Mouse (Mus musculus) heart, embryonic 15.5 days (tissue): ENCODE measurements around the gene Susd6. TPM values are rescaled to one million over a fixed set of nuclear protein-coding genes. Genes with fewer than 3 reads are reported as not detected.

Source experiments
- ATAC-seq: fragments of 200-750 bp; cut with Nextera tagmentation; replicated peaks from 2 replicates; pipeline ENCODE4 v1.8.0; 2017; ENCODE audit warnings: low read depth, moderate TSS enrichment; ENCODE audit not compliant: insufficient number of reproducible peaks, insufficient read depth, low FRiP score
- H3K27ac ChIP-seq: fragments of 300-500 bp; sonication (generic); 2 replicates; pipeline ENCODE4 v1.5.1; 2015; ENCODE audit warnings: mild to moderate bottlenecking, inconsistent platforms
- H3K27me3 ChIP-seq: fragments of 300-500 bp; sonication (generic); 2 replicates; pipeline ENCODE4 v1.6.1; 2015; ENCODE audit warnings: inconsistent platforms
- H3K36me3 ChIP-seq: fragments of 300-500 bp; sonication (generic); 2 replicates; pipeline ENCODE4 v1.6.1; 2015; ENCODE audit warnings: mild to moderate bottlenecking, inconsistent platforms
- H3K4me1 ChIP-seq: fragments of 300-500 bp; sonication (generic); replicated peaks from 2 replicates; pipeline ENCODE4 v1.6.1; 2015; ENCODE audit warnings: inconsistent platforms
- H3K4me2 ChIP-seq: fragments of 300-500 bp; sonication (generic); 2 replicates; pipeline ENCODE4 v1.6.1; 2015; ENCODE audit warnings: inconsistent platforms, mild to moderate bottlenecking, moderate library complexity
- H3K4me3 ChIP-seq: fragments of 300-500 bp; sonication (generic); 2 replicates; pipeline ENCODE4 v1.5.1; 2015; ENCODE audit warnings: mild to moderate bottlenecking, inconsistent platforms
- H3K9ac ChIP-seq: fragments of 300-500 bp; sonication (generic); 2 replicates; pipeline ENCODE4 v1.6.1; 2015; ENCODE audit warnings: mild to moderate bottlenecking, inconsistent platforms
- H3K9me3 ChIP-seq: fragments of 300-500 bp; sonication (generic); replicated peaks from 2 replicates; pipeline ENCODE4 v1.6.1; 2016; ENCODE audit warnings: inconsistent platforms
- WGBS: fragments of 180-500 bp; shearing (Covaris S2); methylation state at CpG from one replicate; pipeline ENCODE4 v1.1.7; 2015; ENCODE audit warnings: mixed read lengths; 5-methylcytosine and 5-hydroxymethylcytosine counted together
- polyA plus RNA-seq: library from polyadenylated mRNA; unstranded; fragments of >200 nt; fragmentation: Nextera tagmentation; extraction: Ambion mirVana; gene quantifications from 2 replicates; pipeline ENCODE4 v1.2.1, GENCODE M21; 2015

Gene Susd6
- polyA plus RNA-seq, 1 experiment from 2014 or later = 16.4 TPM

GRCm38 (mm10) chr12:80858307-80858706 is 68.0 kb downstream of the Susd6 start:
- H3K27me3 ChIP-seq = no peaks in the 10 kb centered on the region
- H3K27ac ChIP-seq = no peak overlapping the region; the same call in 1 of the 2 replicates
- no peaks in the 10 kb centered on the region for H3K36me3 ChIP-seq
- no peak overlapping the region for H3K9ac ChIP-seq
- WGBS = 71% methylated on average over 2 of the region's 2 CpGs
- H3K4me2 ChIP-seq = no peak overlapping the region
- H3K4me3 ChIP-seq = no peak overlapping the region
- no peaks in the 10 kb centered on the region for H3K9me3 ChIP-seq
- ATAC-seq = no peak
- peaks cover 46% of the 10 kb centered on the region for H3K4me1 ChIP-seq

- H3K4me1 ChIP-seq = peaks cover 32% of the 10 kb centered on the region
- H3K9me3 ChIP-seq = no peaks in the 10 kb centered on the region
- H3K27ac ChIP-seq = peak overlapping the region; percentile 64
- no peaks in the 10 kb centered on the region for H3K27me3 ChIP-seq
- no peak overlapping the region for H3K9ac ChIP-seq
- no peak overlapping the region for H3K4me2 ChIP-seq
- 4% methylated on average over 1 of the region's 1 CpGs for WGBS
- no peak for ATAC-seq
- H3K4me3 ChIP-seq = no peak overlapping the region
- no peaks in the 10 kb centered on the region for H3K36me3 ChIP-seq
Measured at GRCm38 (mm10) chr12:80861916-80862315, 71.6 kb downstream of the Susd6 start.

GRCm38 (mm10) chr12:80863370-80863769 is 73.1 kb downstream of the Susd6 start:
- peaks cover 35% of the 10 kb centered on the region for H3K4me1 ChIP-seq
- H3K36me3 ChIP-seq = no peaks in the 10 kb centered on the region
- 0 out of 2 replicates have a peak, but pooled peaks have one; percentile 60 for ATAC-seq
- no peaks in the 10 kb centered on the region for H3K9me3 ChIP-seq
- 0 out of 2 replicates have a peak overlapping the region, but pooled peaks have one; percentile 23 for H3K27ac ChIP-seq
- H3K27me3 ChIP-seq = no peaks in the 10 kb centered on the region
- H3K9ac ChIP-seq = no peak overlapping the region
- H3K4me2 ChIP-seq = no peak overlapping the region
- H3K4me3 ChIP-seq = no peak overlapping the region
- 55% methylated on average over 2 of the region's 2 CpGs for WGBS

- peaks cover 38% of the 10 kb centered on the region for H3K4me1 ChIP-seq
- 89% methylated on average over 4 of the region's 4 CpGs for WGBS
- no peak overlapping the region for H3K4me2 ChIP-seq
- no peak for ATAC-seq
- no peaks in the 10 kb centered on the region for H3K27me3 ChIP-seq
- no peak overlapping the region for H3K9ac ChIP-seq
- H3K4me3 ChIP-seq = no peak overlapping the region
- H3K9me3 ChIP-seq = no peaks in the 10 kb centered on the region
- H3K36me3 ChIP-seq = 0 out of 2 replicates have a peak, but pooled peaks cover 4% of the 10 kb centered on the region
- no peak overlapping the region for H3K27ac ChIP-seq
Measured at GRCm38 (mm10) chr12:80865175-80865574, 74.9 kb downstream of the Susd6 start.

- no peaks in the 10 kb centered on the region for H3K9me3 ChIP-seq
- H3K4me1 ChIP-seq = peaks cover 36% of the 10 kb centered on the region
- 90% methylated on average over 2 of the region's 2 CpGs for WGBS
- no peaks in the 10 kb centered on the region for H3K27me3 ChIP-seq
- H3K27ac ChIP-seq = 0 out of 2 replicates have a peak overlapping the region, but pooled peaks have one; percentile 5
- H3K9ac ChIP-seq = no peak overlapping the region
- ATAC-seq = no peak
- no peak overlapping the region for H3K4me3 ChIP-seq
- H3K36me3 ChIP-seq = peaks cover 6% of the 10 kb centered on the region; the same call in 1 of the 2 replicates
- H3K4me2 ChIP-seq = no peak overlapping the region
Measured at GRCm38 (mm10) chr12:80866023-80866422, 75.7 kb downstream of the Susd6 start.

- no peak for ATAC-seq
- Histone ChIP-seq H3K4me3 (no peak overlapping the region), H3K27ac (no peak overlapping the region), H3K9ac (no peak overlapping the region), H3K4me1 (peaks cover 27% of the 10 kb centered on the region), H3K9me3 (no peaks in the 10 kb centered on the region), H3K4me2 (no peak overlapping the region), H3K27me3 (no peaks in the 10 kb centered on the region), H3K36me3 (peaks cover 6% of the 10 kb centered on the region; the same call in 1 of the 2 replicates)
- 71% methylated on average over 3 of the region's 3 CpGs for WGBS
Measured at GRCm38 (mm10) chr12:80867083-80867482, 76.8 kb downstream of the Susd6 start.

- no peak overlapping the region for H3K4me3 ChIP-seq
- WGBS = 59% methylated on average over 7 of the region's 7 CpGs
- peaks cover 8% of the 10 kb centered on the region; the same call in 1 of the 2 replicates for H3K36me3 ChIP-seq
- no peak overlapping the region for H3K4me2 ChIP-seq
- H3K27me3 ChIP-seq = no peaks in the 10 kb centered on the region
- no peak overlapping the region; the same call in 1 of the 2 replicates for H3K27ac ChIP-seq
- ATAC-seq = no peak
- no peak overlapping the region for H3K9ac ChIP-seq
- peaks cover 16% of the 10 kb centered on the region for H3K4me1 ChIP-seq
- no peaks in the 10 kb centered on the region for H3K9me3 ChIP-seq
Measured at GRCm38 (mm10) chr12:80868401-80868800, 78.1 kb downstream of the Susd6 start.

GRCm38 (mm10) chr12:80877215-80878092 is 87.1 kb downstream of the Susd6 start:
- 83% methylated on average over 7 of the region's 7 CpGs for WGBS
- Histone ChIP-seq H3K36me3 (peaks cover 35% of the 10 kb centered on the region), H3K4me3 (no peak overlapping the region), H3K9me3 (no peaks in the 10 kb centered on the region), H3K27ac (no peak overlapping the region), H3K9ac (no peak overlapping the region), H3K27me3 (no peaks in the 10 kb centered on the region), H3K4me2 (no peak overlapping the region), H3K4me1 (peaks cover 27% of the 10 kb centered on the region)
- ATAC-seq = no peak

GRCm38 (mm10) chr12:80878093-80878430 is 87.8 kb downstream of the Susd6 start:
- Histone ChIP-seq H3K27me3 (no peaks in the 10 kb centered on the region), H3K4me2 (no peak overlapping the region), H3K36me3 (peaks cover 35% of the 10 kb centered on the region), H3K4me3 (no peak overlapping the region), H3K4me1 (peaks cover 27% of the 10 kb centered on the region), H3K27ac (no peak overlapping the region; the same call in 1 of the 2 replicates), H3K9ac (no peak overlapping the region), H3K9me3 (no peaks in the 10 kb centered on the region)
- no peak for ATAC-seq
- WGBS = 63% methylated on average over 6 of the region's 6 CpGs

GRCm38 (mm10) chr12:80878653-80879052 is 88.3 kb downstream of the Susd6 start:
- H3K27ac ChIP-seq = no peak overlapping the region
- no peak overlapping the region for H3K4me2 ChIP-seq
- no peaks in the 10 kb centered on the region for H3K9me3 ChIP-seq
- WGBS = 67% methylated on average over 3 of the region's 3 CpGs
- no peaks in the 10 kb centered on the region for H3K27me3 ChIP-seq
- no peak overlapping the region for H3K9ac ChIP-seq
- ATAC-seq = no peak
- H3K4me1 ChIP-seq = peaks cover 28% of the 10 kb centered on the region
- peaks cover 32% of the 10 kb centered on the region for H3K36me3 ChIP-seq
- no peak overlapping the region for H3K4me3 ChIP-seq

- no peak for ATAC-seq
- Histone ChIP-seq H3K9me3 (no peaks in the 10 kb centered on the region), H3K27me3 (no peaks in the 10 kb centered on the region), H3K9ac (no peak overlapping the region), H3K4me2 (no peak overlapping the region), H3K4me1 (peaks cover 32% of the 10 kb centered on the region), H3K36me3 (peaks cover 26% of the 10 kb centered on the region), H3K4me3 (no peak overlapping the region), H3K27ac (0 out of 2 replicates have a peak overlapping the region, but pooled peaks have one; percentile 7)
- 54% methylated on average over 4 of the region's 4 CpGs for WGBS
Measured at GRCm38 (mm10) chr12:80879267-80879666, 89.0 kb downstream of the Susd6 start.
